Mouse (Mus musculus) megakaryocyte progenitor cell, adult 5-6 weeks (primary cell): ENCODE results near the gene Fibin. TPM values are rescaled to one million over a fixed set of nuclear protein-coding genes. Genes with fewer than 3 reads are reported as not detected.

Experiments
- ATAC-seq: replicated peaks from 2 replicates; pipeline ENCODE4 v1.8.0; 2016; ENCODE audit warnings: mild to moderate bottlenecking, moderate TSS enrichment, inconsistent platforms; ENCODE audit not compliant: poor library complexity
- total RNA-seq, 2 experiments: library from RNA; stranded (forward) in 1 of 2; stranded (reverse) in 1 of 2; fragments of 157-497, 149-512 nt in 1 of 2; fragments of 200-1000 nt in 1 of 2; gene quantifications; 2 replicates each; pipeline versions ENCODE4 v1.2.3 to v1.2.4; 2015 to 2017

Fibin gene
- total RNA-seq (2015) (not detected in 2 replicates), total RNA-seq (2017) (not detected in 2 replicates)

- ATAC-seq: no peak
Observed at GRCm38 (mm10) chr2:110362432-110363283, at the start of gene Fibin. Gene Fibin, minus strand, starts transcription at chr2:110363183.

- no peak for ATAC-seq
Observed at GRCm38 (mm10) chr2:110411428-110411827, 48.4 kb upstream of the Fibin start.

- ATAC-seq: no peak
Observed at GRCm38 (mm10) chr2:110408757-110409156, 45.8 kb upstream of the Fibin start.

- ATAC-seq: no peak
Observed at GRCm38 (mm10) chr2:110392714-110393336, 29.8 kb upstream of the Fibin start.

- ATAC-seq: no peak
Observed at GRCm38 (mm10) chr2:110390736-110391409, 27.9 kb upstream of the Fibin start.

- no peak for ATAC-seq
Observed at GRCm38 (mm10) chr2:110379811-110380210, 16.8 kb upstream of the Fibin start.

GRCm38 (mm10) chr2:110376660-110377059 is 13.7 kb upstream of the Fibin start:
- ATAC-seq: no peak

GRCm38 (mm10) chr2:110375475-110375874 is 12.5 kb upstream of the Fibin start:
- ATAC-seq: no peak

- no peak for ATAC-seq
Observed at GRCm38 (mm10) chr2:110373186-110373585, 10.2 kb upstream of the Fibin start.

GRCm38 (mm10) chr2:110367382-110367887 is 4.5 kb upstream of the Fibin start:
- no peak for ATAC-seq

- ATAC-seq: no peak
Observed at GRCm38 (mm10) chr2:110365401-110365800, 2.4 kb upstream of the Fibin start.

GRCm38 (mm10) chr2:110363855-110364254 is 872 bp upstream of the Fibin start:
- ATAC-seq: no peak

- no peak for ATAC-seq
Observed at GRCm38 (mm10) chr2:110353302-110353970, 9.5 kb downstream of the Fibin start.

- no peak for ATAC-seq
Observed at GRCm38 (mm10) chr2:110351843-110352251, 11.1 kb downstream of the Fibin start.

GRCm38 (mm10) chr2:110351406-110351805 is 11.6 kb downstream of the Fibin start:
- no peak for ATAC-seq

GRCm38 (mm10) chr2:110328953-110329352 is 34.0 kb downstream of the Fibin start:
- no peak for ATAC-seq

- ATAC-seq: no peak
Observed at GRCm38 (mm10) chr2:110319949-110320348, 43.0 kb downstream of the Fibin start.

GRCm38 (mm10) chr2:110319266-110319665 is 43.7 kb downstream of the Fibin start:
- no peak for ATAC-seq

- ATAC-seq: no peak
Observed at GRCm38 (mm10) chr2:110318719-110319118, 44.3 kb downstream of the Fibin start.

- no peak for ATAC-seq
Observed at GRCm38 (mm10) chr2:110316116-110316883, 46.7 kb downstream of the Fibin start.
